Mouse (Mus musculus) megakaryocyte, adult 5-6 weeks (primary cell): ENCODE measurements at regions not wholly inside any gene's neighbourhood (a gene's known extent, or its start where the extent isn't known, plus 50 kb on each side); places are given as distances from the start of the nearest gene placed in this dataset.

ENCODE experiments used
- ATAC-seq: 2 replicates; pipeline ENCODE4 v1.8.0; 2016; ENCODE audit warnings: mild to moderate bottlenecking, inconsistent platforms; ENCODE audit not compliant: poor library complexity, severe bottlenecking

DNA sequence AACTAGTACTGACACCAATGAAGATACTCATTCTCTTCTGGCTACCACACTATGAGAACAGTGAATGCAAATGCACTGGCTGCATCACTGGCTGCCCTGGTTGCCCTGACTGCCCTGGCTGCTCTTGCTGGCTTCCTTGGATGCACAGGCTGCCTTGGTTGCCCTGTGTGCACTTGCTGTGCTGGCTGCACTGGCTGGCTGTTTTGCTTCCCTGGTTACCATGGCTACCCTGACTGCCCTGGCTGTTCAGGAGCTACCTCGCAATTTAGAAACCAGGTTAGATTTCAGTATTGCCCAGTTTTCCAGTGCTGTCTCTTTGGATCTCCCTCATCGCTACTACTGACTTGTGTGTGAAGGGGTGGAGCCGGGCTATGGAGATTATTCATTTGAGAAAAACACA is 175.7 kb downstream of the Fat4 start:
- ATAC-seq: no peak

DNA sequence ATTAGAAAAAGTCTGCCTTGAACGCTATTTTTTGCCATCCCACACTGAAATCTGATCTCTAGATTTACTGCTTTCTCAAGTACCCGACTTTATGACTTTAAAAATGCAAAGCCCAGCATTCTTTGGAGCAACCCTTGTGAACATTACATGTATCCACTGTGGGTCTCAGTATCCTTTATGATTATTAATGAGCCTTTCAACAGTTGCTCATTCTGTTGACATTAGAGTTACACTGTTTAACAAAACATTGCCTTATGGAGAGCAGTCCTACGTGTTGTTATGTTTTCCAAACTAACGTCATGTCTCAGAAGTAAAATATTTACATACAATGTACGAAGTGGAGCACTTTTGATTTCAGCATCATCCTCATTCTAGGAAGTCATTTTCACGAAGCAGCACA is 178.7 kb downstream of the Fat4 start:
- ATAC-seq: no peak

DNA sequence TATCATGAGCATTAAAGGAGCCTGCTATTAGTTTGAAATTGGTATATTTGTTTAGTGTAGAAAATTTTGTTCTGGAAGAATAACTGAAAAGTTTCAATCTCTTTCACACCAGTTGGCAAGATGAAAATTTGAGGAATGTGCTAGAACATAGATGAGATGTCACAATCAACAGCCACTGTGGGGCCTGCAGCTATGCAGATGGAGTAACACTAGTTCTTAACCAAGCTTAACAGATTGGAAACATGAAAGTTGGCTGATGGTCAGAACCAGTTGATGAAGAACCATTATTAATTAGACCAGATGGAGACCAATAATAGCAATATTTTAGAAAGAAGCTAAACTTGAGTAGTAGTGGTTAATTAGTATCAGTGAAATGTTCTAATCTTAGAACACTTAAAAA is 182.3 kb downstream of the Fat4 start:
- no peak for ATAC-seq

DNA sequence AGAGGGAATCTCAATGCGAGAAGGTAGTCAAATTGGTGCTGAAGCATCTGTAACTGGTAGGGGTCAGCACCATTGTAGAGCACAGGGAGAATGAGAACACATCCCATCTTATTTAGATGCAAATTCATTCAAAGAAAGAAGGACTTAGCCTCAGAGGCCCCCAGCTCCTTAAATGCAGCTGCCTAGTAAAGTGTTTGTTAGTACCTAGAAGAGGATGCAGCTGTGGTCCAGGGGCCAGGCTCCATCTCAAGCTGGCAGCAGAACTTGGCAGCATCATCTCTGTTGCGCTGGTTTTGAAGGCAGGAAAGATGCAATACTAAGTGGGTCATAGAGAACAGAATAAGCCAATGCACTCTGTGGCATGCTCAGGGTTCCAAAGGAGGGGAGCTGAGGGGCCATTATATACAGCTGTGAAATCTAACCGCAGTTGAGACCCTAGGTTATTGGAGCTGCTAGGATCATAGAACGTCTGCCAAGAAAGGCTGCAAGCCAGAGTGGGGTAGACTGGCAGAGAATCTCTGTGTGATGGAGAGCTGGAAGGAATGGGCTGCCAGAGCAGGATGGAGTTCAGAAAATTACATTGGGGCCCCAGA is 196.0 kb downstream of the Fat4 start:
- no peak for ATAC-seq

DNA sequence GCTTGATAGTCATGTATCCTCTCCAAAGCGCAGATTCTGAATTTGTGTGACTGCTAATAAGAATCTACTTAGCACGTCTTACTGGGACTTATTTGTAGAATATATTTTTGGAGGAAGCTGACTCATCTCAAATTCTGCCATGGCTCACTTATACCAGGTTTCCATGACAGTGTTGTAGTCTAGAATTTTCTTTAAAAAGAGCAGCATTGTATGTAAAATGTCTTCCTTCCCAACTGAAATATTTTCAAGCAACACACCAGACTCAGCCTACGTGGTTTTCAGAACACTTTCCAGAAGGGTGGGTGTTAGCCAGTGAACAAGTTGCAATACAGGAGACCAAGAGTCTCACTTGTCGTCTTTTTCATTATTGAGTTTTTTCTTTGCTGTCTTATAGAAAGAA is 202.2 kb downstream of the Fat4 start:
- no peak for ATAC-seq

DNA sequence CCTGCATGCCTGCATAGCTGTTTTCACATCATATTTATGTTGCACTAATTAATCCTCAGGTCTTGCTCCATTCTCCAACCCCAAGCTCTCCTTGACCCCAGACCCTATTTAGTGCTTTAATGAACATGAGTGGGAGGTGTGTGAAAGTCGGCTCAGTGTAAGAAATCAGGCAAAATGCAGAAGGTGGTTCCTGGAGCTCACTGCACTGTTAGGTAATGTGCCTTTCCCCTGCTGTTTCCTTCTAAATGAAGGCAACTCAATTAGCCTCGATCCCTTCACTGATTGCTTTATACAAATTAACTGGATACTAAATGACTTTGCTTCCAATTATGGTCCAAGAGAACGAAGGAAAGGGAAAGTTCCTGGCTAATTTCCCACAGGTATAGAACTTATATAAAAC is 215.6 kb downstream of the Fat4 start:
- no peak for ATAC-seq

DNA sequence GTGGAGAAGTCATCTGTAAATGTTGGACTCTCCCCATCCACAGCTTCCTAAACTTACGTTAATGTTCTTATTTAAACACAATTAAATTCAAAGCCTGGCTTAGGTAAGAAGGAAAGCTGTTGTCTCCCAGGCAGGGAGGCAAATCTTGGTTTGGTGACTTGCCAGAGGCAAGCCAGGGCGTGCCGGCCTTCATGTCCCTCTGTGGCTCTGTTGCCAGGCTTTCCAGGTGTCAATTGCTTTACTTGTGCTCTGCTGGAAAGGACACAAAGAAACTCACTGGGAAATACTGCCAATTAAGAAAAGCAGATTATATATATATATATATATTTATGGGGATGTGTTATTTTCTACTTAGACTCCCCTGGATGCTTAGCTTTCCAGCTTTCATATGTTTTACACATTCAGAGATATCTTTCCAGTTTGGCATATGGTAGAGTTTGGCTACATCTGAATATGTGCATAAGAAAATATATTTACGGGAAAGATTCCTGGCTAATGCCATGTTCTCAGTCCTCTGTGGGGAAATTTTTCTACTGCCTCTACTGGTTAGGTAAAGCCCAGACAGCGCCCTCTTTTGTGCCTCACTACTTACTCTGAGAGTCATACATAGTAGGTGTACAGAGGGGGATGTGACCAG is 223.1 kb downstream of the Fat4 start:
- ATAC-seq: no peak

DNA sequence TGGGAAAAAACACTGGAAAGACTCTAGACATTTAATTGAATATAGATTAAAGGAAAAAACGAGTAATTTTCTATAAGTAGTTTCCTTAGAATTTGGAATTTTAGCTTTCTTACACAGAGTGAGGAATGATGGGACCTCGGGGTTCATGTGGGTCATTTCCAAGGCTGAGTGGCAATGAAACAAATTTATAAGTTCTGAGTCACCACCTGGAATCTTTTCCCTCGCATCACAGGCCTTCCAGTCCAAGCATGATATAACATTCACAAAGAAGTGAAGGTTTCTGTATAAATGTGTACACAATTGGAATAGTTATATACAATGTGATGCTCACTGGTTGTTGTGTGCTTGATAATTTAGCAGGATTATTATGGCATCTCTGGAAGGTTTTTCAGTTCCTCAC is 227.3 kb downstream of the Fat4 start:
- ATAC-seq: no peak

DNA sequence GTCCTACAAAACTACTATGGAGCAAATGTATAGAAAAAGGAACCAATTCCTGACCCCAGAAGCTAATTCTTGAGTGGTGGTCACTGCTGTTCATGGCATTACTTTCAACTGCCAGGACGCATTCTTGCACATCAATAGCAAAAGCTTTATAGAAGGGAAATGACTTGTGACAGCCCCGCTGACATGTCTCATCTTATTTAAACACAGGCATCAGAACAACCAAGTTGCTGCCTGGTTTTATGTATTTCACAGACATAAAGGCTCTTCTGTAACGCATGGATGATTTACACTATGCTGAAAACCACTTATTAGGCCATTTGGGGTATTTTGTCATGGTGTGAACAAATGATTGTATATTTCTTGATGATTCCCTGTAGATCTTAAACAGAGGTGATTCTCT is 228.1 kb downstream of the Fat4 start:
- ATAC-seq: no peak

DNA sequence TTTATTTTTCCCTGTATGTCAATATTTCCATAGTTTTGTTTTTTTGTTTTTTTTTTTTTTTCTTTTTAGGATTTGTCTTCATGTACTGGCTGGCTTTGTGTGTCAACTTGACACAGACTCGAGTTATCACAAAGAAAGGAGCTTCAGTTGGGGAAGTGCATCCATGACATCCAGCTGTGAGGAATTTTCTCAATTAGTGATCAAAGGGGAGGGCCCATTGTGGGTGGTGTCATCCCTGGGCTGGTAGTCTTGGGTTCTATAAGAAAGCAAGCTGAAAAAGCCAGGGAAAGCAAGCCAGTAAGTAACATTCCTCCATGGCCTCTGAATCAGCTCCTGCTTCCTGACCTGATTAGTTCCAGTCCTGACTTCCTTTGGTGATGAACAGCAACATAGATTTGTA is 228.7 kb downstream of the Fat4 start:
- ATAC-seq: no peak

DNA sequence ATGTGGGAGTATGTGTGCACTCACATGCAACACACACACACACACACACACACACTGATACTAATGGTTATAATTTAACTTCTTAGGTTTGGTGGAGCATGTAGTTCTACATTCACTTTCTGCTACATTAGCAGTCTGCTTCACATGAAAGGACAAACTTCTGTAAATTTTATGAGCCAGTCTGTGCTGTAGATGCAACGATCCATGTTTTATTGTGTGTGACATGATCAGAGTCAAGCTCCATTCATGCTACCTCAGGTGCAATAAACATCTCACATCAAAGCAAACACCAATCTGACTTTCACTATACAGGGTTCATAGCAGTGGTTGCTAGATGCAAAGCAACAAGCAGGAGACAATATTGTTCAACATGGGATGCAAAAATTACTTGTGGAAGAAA is 235.5 kb downstream of the Fat4 start:
- ATAC-seq: no peak

DNA sequence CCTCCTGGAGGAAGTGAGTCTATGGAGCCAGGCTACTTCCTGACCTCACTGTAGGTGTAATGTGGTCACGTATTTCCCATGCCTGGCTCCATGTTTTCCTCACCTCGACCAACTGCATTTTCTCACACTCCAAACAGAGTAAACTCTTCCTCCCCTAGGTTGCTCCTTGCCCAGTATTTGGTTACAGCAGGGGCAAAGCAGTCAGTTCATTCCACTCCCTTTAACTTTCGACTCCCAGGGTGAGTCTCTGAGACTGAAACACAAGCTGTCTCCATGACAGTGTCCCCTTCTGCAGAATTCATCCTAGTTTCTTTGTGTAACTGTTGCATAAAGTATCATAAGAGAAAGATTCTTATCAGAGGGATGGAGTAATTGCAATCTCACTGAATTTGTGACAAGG is 243.8 kb downstream of the Fat4 start:
- no peak for ATAC-seq

DNA sequence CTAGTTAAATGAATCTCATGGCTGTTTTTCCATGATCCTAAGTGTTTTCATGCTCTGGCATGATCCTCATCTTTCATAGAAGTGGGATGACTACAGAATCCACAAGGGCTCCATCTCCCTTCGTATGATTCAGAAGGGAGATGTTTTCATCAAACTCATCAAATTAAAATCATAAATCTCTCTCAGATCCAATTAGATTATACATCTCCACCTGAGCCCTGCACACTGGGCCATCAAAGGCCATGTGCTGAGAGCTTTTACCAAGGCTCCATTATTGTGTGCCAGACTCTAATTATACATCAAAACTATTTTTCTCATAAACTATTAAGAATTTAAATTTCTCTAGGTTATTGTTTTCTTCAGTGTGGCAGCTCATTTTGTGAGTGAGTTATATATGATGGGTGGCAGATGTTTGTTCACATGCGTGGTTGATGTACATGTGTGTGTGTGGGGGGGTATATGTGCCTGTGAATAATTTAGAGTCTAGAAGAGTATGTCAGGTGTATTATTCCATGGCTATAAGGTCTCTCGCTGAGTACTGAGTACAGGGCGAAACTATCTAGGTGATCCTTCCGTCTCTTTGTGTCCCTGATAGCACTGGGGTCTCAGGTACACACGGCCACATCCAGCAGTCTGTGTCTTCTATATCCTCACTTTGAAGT is 278.4 kb downstream of the Fat4 start:
- ATAC-seq: no peak

DNA sequence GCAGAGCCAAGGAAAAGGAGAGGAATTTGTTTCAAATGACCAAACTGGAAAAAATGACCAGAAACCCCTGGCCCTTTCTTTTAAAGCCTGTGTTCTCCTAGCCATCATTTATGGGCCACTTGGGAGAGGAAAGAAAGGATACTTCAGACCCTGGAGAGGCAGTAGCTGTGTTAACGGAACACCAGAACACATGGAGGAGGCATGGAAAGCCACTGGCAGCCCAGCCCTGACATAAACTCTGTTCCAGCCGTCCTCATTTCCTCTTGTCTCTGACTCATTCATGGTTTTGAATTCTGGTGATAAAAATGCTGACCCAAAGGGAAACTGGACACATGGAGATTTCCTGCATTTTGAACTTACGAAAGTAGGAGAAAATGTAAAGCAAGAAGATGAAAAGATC is 295.9 kb downstream of the Fat4 start:
- ATAC-seq: no peak

DNA sequence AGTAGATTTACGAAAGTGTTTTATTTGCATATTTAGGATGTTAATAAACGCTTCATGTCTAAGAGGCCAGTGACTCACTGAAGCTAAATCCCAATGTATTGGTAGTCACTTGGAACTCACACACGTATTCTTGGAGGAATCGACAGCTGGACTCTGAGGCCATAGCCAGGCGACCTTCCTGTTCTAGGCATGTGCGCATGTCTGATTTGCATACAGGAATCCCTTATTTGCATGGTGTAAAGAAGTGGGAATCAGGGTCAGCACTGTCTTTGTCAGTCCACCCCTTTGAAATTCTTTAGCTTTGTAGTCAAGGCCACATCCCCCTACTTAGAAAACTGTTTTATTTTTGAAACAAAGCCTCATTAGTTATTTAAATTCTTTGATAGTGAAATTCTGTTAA is 308.4 kb downstream of the Fat4 start:
- no peak for ATAC-seq

DNA sequence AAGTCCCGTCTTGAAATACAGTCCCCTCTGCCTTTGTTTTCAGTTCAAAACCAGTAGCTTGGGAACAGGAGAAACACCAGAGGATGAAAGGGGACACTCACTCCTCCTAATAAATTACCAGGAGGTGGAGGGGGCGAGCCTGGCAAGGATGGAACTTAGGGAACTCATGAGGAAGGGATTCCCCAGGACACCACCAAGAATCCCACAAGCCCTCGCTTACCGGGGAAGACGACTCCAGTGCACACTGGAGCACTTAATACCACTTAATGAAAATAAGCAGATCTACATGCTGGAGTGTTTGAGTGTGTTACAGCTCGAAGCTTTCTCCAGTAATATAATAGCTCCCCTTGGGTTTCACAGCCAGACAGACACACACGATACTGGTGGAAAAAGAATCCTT is 315.9 kb downstream of the Fat4 start:
- no peak for ATAC-seq

DNA sequence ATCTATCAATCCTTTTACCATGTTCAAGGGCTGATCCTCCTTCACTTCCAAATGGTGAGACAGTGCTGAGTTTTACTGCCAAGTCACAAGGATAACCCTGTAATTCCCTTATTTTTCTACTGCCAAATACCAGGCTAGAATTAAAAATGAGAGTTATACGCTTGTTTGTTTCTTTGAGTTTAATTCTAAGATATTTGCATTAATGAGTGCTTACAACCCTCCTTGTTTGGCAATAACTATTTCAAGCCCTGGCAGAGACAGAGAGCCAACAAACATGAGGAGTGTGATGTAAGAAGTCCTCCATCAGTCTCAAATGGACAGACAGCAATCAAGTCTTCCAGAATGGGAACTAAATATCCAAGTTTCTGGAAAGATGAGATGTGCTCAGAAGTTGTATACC is 321.9 kb downstream of the Fat4 start:
- ATAC-seq: no peak

DNA sequence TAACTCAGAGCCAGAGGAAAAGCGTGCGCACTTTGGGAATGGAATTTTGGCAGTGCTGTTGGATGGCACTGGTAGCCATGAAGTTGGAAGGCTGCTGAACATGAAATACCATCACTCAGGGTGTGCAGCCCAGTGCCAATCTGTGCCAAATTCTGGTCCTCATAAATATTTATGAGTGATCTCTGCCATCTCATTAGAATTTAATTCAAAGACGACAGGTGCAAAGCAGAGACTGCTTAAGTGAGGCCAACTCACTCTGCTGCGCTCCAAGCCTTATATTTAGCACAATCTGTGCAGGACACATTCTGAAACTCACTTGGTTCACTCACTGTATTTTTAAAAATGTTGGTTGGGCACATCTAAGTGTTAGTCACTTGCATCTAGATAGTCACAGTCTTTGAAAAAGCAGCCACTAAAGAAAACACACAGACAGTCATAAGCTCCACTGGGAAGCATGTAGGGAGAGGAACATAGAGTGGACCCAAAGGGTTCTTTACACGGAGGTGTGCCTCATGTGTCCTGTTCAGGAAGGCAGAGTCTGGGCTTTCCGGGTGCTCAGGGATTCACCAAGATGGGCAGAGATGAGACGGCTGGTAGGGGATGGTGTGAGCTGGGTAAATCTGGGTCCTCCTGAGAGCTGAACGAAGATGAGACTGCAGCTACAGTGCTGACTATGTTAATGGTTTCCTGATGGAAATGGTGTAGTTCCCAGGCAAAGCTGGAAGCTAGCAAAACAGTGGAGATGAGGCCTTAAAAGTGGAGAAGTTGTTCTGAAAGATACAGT is 322.8 kb downstream of the Fat4 start:
- no peak for ATAC-seq

DNA sequence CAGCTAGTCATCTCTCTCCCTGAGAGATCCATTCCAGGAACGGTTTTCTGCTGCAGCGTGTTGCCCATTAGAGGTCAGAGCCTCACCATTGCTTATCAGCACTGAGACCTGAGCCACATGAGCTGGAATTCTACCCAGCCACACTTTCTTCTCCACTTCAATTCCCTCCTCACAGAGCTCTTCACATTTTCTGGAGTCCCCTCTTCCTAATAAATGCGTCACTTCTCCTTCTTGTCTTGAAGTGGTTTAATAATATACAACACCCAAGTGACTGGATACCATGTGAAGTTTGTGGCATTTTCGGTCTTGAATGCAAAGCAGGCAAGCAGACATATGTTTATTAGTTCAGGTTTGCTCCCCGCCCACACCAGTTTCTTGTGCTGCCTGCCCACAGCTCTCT is 324.9 kb downstream of the Fat4 start:
- no peak for ATAC-seq

DNA sequence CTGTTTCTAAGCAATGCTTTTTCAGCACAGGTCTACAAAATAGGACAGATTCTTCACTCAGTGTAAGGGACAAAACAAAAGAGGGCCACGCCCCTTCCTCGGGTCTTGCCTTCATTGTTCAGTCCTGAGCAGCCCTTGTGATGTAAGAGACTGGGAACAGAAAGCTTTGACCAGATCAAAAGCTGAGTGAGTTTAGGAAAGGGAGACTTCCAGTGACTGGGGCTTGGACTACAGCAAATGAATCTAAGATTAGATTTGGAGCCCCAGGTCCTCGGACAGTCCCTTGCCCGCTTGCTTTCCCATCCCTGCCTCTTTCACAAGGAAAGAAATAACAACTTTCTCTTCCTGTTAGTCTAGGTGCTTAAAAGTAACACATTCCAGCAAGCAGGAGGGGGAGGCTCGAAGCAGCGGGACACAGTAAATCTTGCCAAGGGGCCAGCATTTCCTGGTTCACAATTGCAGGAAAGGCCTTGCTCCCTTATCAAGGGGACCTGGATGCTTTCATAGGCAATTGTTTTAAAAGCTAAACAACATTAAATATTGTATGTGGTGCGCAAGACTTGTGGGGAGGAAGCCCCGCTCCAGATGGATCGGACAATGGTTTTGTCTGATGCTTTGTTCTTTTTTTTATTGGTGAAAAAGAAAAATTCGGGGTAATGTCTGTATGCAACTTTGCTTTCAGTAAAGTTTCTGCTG is 333.4 kb downstream of the Fat4 start:
- no peak for ATAC-seq

DNA sequence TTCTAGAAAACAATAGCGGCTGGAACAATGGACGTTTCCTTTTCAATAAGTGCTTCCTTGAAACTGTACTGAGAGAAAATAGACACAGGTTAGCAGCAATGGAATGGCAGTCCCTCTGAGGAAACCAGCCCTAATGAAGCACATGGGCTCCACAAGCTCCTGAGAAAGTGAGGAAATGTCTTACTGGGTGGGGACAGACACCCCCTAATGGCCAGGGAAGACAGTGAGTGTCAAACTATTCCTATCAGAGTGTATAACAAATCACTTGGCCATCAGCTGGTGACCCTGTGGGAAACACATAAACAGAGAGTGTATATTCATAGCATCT is 333.9 kb downstream of the Fat4 start:
- no peak for ATAC-seq

DNA sequence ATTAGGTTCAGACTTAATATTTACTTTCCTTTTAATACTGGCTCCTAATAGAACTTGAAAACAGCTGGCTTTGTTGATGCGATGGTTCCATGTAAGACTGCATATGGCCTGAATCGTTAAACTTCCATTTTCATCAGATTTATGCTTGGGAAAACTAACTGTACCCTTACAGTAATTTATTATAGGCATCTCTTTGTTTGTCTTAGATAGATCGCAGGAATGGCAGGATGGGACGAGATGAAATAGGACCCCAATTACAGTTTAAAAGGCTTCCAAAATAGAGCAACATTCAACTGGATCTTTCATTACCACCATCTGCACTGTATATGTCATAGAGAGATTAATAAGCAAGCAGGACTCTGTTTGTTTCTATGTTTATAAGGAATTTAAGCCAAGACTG is 335.3 kb downstream of the Fat4 start:
- no peak for ATAC-seq
